In genomic region chr17:44239030-44239721, GRCm38 (mm10) we compare ENCODE assay signal across 9 mouse cellular contexts. TPM values are rescaled to one million over a fixed set of nuclear protein-coding genes. Genes with fewer than 3 reads are reported as not detected.
DNase-seq lines count a peak whose midpoint lies in the region; ATAC-seq and TF ChIP-seq lines count a peak whose summit lies in the region.
"Had no signal": no experiment of that assay in that cellular context is flagged by ENCODE, and none has a peak within 500 bp of the region (broad histone marks: within the 10 kb centered on the region; RNA-seq: fewer than 3 reads in every experiment).

No protein-coding gene starts in this region.

- TF ChIP-seq CTCF in Patski (IDR thresholded peaks at IDR 0.05), result peak; percentile 10
- TF ChIP-seq CTCF in heart, adult 2 months (IDR thresholded peaks at IDR 0.05), result no peak
- TF ChIP-seq CTCF in lung, embryonic 14.5 days (IDR thresholded peaks at IDR 0.05; ENCODE audit: low read depth), result no peak

- CTCF ChIA-PET in Patski (lab: Charles Lee), result interaction anchor here (0.7 to 1.7 kb wide), 3 partner anchors 10 to 50 kb away, joined by 3 to 4 read pairs (median 3); no protein-coding TSS in a partner anchor

- peak overlapping the region; percentile 57 for H3K4me2 ChIP-seq in lung, embryonic 14.5 days

- 8% methylated on average over 10 of the region's 10 CpGs for WGBS in heart, adult 2 months
- WGBS in lung, embryonic 14.5 days, result 16% methylated on average over 10 of the region's 10 CpGs

- DNase-seq in 3134 (ENCODE audit: extremely low read depth, insufficient read length, low spot score) (peak; percentile 16), Patski (ENCODE audit: low read depth, low spot score) (peak; percentile 35)
- DNase-seq in heart, adult 2 months, result peak; percentile 61 to 63
- peak; percentile 59 for DNase-seq in kidney, adult 18-20 months
- DNase-seq in lung, embryonic 14.5 days, result peak; percentile 59
- DNase-seq in retina, postnatal 1 day, result peak; percentile 80
- DNase-seq in frontal cortex, postnatal 36 days (ENCODE audit: low spot score in 2 of 2), result no peak
- DNase-seq in cerebellum, postnatal 4 days (ENCODE audit: low spot score in 2 of 2), result no peak

- TF ChIP-seq EP300 in heart, adult 2 months (IDR thresholded peaks at IDR 0.05; ENCODE audit: insufficient read depth, low read depth, low read length), result peak; percentile 62; the same call in 1 of the 2 replicates

- no peaks in the 10 kb centered on the region for H3K9me3 ChIP-seq in lung, embryonic 14.5 days (ENCODE audit: low read depth, low read length)

- H3K9ac ChIP-seq in heart, adult 2 months (ENCODE audit: low read depth, low read length), result peak overlapping the region; percentile 37
- H3K9ac ChIP-seq in lung, embryonic 14.5 days, result no peak overlapping the region; the same call in 1 of the 2 replicates

- peaks cover 21% of the 10 kb centered on the region for H3K4me1 ChIP-seq in heart, adult 2 months (ENCODE audit: control insufficient read depth, insufficient read depth, low read length)
- 0 out of 2 replicates have a peak, but pooled peaks cover 8% of the 10 kb centered on the region for H3K4me1 ChIP-seq in lung, embryonic 14.5 days (ENCODE audit: insufficient read depth)

- no peaks in the 10 kb centered on the region; the same call in 1 of the 2 replicates for H3K79me2 ChIP-seq in heart, adult 2 months (replicated peaks; ENCODE audit: control insufficient read depth, insufficient read depth, low read length)

- H3K4me3 ChIP-seq in heart, adult 2 months, result peak overlapping the region; percentile 40
- no peak overlapping the region for H3K4me3 ChIP-seq in lung, embryonic 14.5 days (ENCODE audit: low read depth, low read length)
- H3K4me3 ChIP-seq: erythroblast, embryonic 14.5 days had no signal

- H3K27me3 ChIP-seq in Patski, result no peaks in the 10 kb centered on the region
- no peaks in the 10 kb centered on the region for H3K27me3 ChIP-seq in heart, adult 2 months (ENCODE audit: control insufficient read depth, insufficient read depth, low read length)
- no peaks in the 10 kb centered on the region for H3K27me3 ChIP-seq in lung, embryonic 14.5 days (ENCODE audit: insufficient read depth, low read length)

- peaks cover 15% of the 10 kb centered on the region for H3K36me3 ChIP-seq in heart, adult 2 months (ENCODE audit: control insufficient read depth, insufficient read depth, low read length)
- H3K36me3 ChIP-seq in lung, embryonic 14.5 days (ENCODE audit: insufficient read depth), result no peaks in the 10 kb centered on the region

- H3K27ac ChIP-seq in heart, adult 2 months, result peak overlapping the region; percentile 97
- H3K27ac ChIP-seq in lung, embryonic 14.5 days (ENCODE audit: low read depth), result peak overlapping the region; percentile 84

- ATAC-seq in Patski, result peak; percentile 79
- ATAC-seq in lung, embryonic 14.5 days (ENCODE audit: insufficient read depth), result peak; percentile 93

- POLR2A ChIA-PET in Patski (lab: Charles Lee), result no interaction called here

- TF ChIP-seq POLR2A in heart, adult 2 months (IDR thresholded peaks at IDR 0.05; ENCODE audit: insufficient read depth, low read depth, low read length), result peak; percentile 62

- in situ Hi-C loops in Patski (cut with MboI; ENCODE audit: low pct_unique_long_range_greater_than_20kb), result no loop called here

- intact Hi-C loops in heart, adult 2 months (cut with DNase I), result loop anchor here (1.0 kb wide), 1 partner anchor 50 kb away; no protein-coding TSS in a partner anchor

RNA-seq across cellular contexts. Expression of gene Clic5, which starts 50.8 kb away (rescaled TPM):
- 0.22 TPM for polyA plus RNA-seq in Patski (2021)
- total RNA-seq in heart, adult 2 months (2021), result 100 to 1,000 TPM; 128 to 171 TPM
- polyA plus RNA-seq in heart, adult 2 months (2012; rRNA removed), result 33.2 and 61.4 TPM in 2 replicates
- polyA plus RNA-seq in lung, embryonic 14.5 days (2014; fragmentation: Nextera tagmentation; extraction: Ambion mirVana), result 3.3 and 4.5 TPM in 2 replicates
- polyA plus RNA-seq: erythroblast, embryonic 14.5 days had no signal

Comparison
In these comparisons a context has a peak if more than half of its experiments do, and no peak if none do; other contexts are left out.
1. DNase-seq: peak in 3134 (single experiment), Patski (single experiment), heart, adult 2 months (2 of 2), kidney, adult 18-20 months (single experiment), lung, embryonic 14.5 days (single experiment) and retina, postnatal 1 day (single experiment); none in frontal cortex, postnatal 36 days (0 of 2) and cerebellum, postnatal 4 days (0 of 2).